15 mouse cellular contexts compared by ENCODE assay signal in genomic region chr12:79455061-79455847, GRCm38 (mm10).
A peak's percentile ranks its signal among the peaks of the same experiment; 100 is the strongest.
DNase-seq lines count a peak whose midpoint lies in the region; ATAC-seq and TF ChIP-seq lines count a peak whose summit lies in the region.
"Had no signal": no experiment of that assay in that cellular context is flagged by ENCODE, and none has a peak within 500 bp of the region (broad histone marks: within the 10 kb centered on the region; RNA-seq: fewer than 3 reads in every experiment).

No protein-coding gene starts in this region.

- 58% methylated on average over 12 of the region's 12 CpGs for WGBS in hindbrain, embryonic 10.5 days
- WGBS in hindbrain, postnatal 0 days = 39% methylated on average over 12 of the region's 12 CpGs
- 51% methylated on average over 12 of the region's 12 CpGs for WGBS in midbrain, embryonic 13.5 days
- WGBS in midbrain, embryonic 14.5 days = 58% methylated on average over 12 of the region's 12 CpGs
- 10% methylated on average over 12 of the region's 12 CpGs for WGBS in forebrain, embryonic 16.5 days
- WGBS in stomach, postnatal 0 days = 68% methylated on average over 12 of the region's 12 CpGs

- H3K9ac ChIP-seq in hindbrain, postnatal 0 days (replicated peaks; ENCODE audit: low read length) = no peak overlapping the region
- no peak overlapping the region for H3K9ac ChIP-seq in midbrain, embryonic 13.5 days (replicated peaks)
- H3K9ac ChIP-seq in midbrain, embryonic 14.5 days (replicated peaks; ENCODE audit: low read length) = no peak overlapping the region
- 0 out of 2 replicates have a peak overlapping the region, but pooled peaks have one; percentile 6 for H3K9ac ChIP-seq in forebrain, embryonic 16.5 days (replicated peaks; ENCODE audit: low read depth, low read length)
- H3K9ac ChIP-seq in stomach, postnatal 0 days (ENCODE audit: low read length) = no peak overlapping the region

- no peak for DNase-seq in hindbrain, embryonic 10.5 days (ENCODE audit: low spot score)
- DNase-seq in hindbrain, postnatal 0 days (ENCODE audit: low spot score) = no peak
- DNase-seq in midbrain, embryonic 14.5 days = no peak
- no peak for DNase-seq in stomach, postnatal 0 days (ENCODE audit: low spot score)
- no peak for DNase-seq in left cerebral cortex, adult 8-10 months (ENCODE audit: low spot score in 2 of 2)
- no peak for DNase-seq in layer of hippocampus, adult 11-12 months (ENCODE audit: low spot score)
- DNase-seq: cerebellum, adult 9-10 months; heart, adult 2 months; heart, postnatal 14 days; lung, adult 18-20 months; thymus, postnatal 25 days had no signal

- H3K4me2 ChIP-seq in hindbrain, postnatal 0 days (ENCODE audit: low read depth, low read length) = no peak overlapping the region
- no peak overlapping the region for H3K4me2 ChIP-seq in midbrain, embryonic 13.5 days (replicated peaks)
- no peak overlapping the region for H3K4me2 ChIP-seq in midbrain, embryonic 14.5 days (ENCODE audit: low read length)
- H3K4me2 ChIP-seq in forebrain, embryonic 16.5 days (ENCODE audit: low read length) = no peak overlapping the region
- no peak overlapping the region; the same call in 1 of the 2 replicates for H3K4me2 ChIP-seq in stomach, postnatal 0 days (replicated peaks; ENCODE audit: low read depth)

- H3K36me3 ChIP-seq in hindbrain, embryonic 10.5 days = no peaks in the 10 kb centered on the region
- H3K36me3 ChIP-seq in hindbrain, postnatal 0 days (ENCODE audit: insufficient read depth, low read length) = no peaks in the 10 kb centered on the region
- no peaks in the 10 kb centered on the region for H3K36me3 ChIP-seq in midbrain, embryonic 13.5 days
- H3K36me3 ChIP-seq in midbrain, embryonic 14.5 days (ENCODE audit: control insufficient read depth, insufficient read depth, low read length) = no peaks in the 10 kb centered on the region
- H3K36me3 ChIP-seq in forebrain, embryonic 16.5 days (ENCODE audit: control insufficient read depth, insufficient read depth) = no peaks in the 10 kb centered on the region
- no peaks in the 10 kb centered on the region for H3K36me3 ChIP-seq in stomach, postnatal 0 days (ENCODE audit: control insufficient read depth, insufficient read depth, low read length)

- peak overlapping the region; percentile 37 for H3K27ac ChIP-seq in hindbrain, embryonic 10.5 days
- H3K27ac ChIP-seq in hindbrain, postnatal 0 days = no peak overlapping the region
- H3K27ac ChIP-seq in midbrain, embryonic 13.5 days = no peak overlapping the region
- H3K27ac ChIP-seq in midbrain, embryonic 14.5 days (replicated peaks; ENCODE audit: low read depth, low read length) = no peak overlapping the region
- no peak overlapping the region for H3K27ac ChIP-seq in forebrain, embryonic 16.5 days (ENCODE audit: low read length)
- peak overlapping the region; percentile 46; the same call in 1 of the 2 replicates for H3K27ac ChIP-seq in stomach, postnatal 0 days (replicated peaks)
- H3K27ac ChIP-seq: heart, adult 2 months had no signal

- ATAC-seq in hindbrain, postnatal 0 days = no peak
- 0 out of 2 replicates have a peak, but pooled peaks have one; percentile 48 for ATAC-seq in midbrain, embryonic 13.5 days
- ATAC-seq in midbrain, embryonic 14.5 days (ENCODE audit: low FRiP score, low TSS enrichment) = no peak
- no peak for ATAC-seq in forebrain, embryonic 16.5 days
- ATAC-seq in stomach, postnatal 0 days (ENCODE audit: low FRiP score, low TSS enrichment) = no peak
- ATAC-seq: activated CD4-positive, CD25-positive, alpha-beta regulatory T cell, adult 4 months; intestine, embryonic 16.5 days had no signal

- no peak for TF ChIP-seq EP300 in stomach, postnatal 0 days (optimal IDR thresholded peaks at IDR 0.05)

- TF ChIP-seq CTCF in hindbrain, postnatal 0 days (IDR thresholded peaks at IDR 0.05; ENCODE audit: low read depth) = no peak
- TF ChIP-seq CTCF in stomach, postnatal 0 days (IDR thresholded peaks at IDR 0.05; ENCODE audit: low read depth) = no peak

- H3K27me3 ChIP-seq in hindbrain, embryonic 10.5 days (ENCODE audit: insufficient read depth, poor library complexity, severe bottlenecking) = no peaks in the 10 kb centered on the region
- H3K27me3 ChIP-seq in hindbrain, postnatal 0 days (ENCODE audit: insufficient read depth, low read length) = no peaks in the 10 kb centered on the region
- H3K27me3 ChIP-seq in midbrain, embryonic 13.5 days = no peaks in the 10 kb centered on the region
- no peaks in the 10 kb centered on the region for H3K27me3 ChIP-seq in midbrain, embryonic 14.5 days (ENCODE audit: control insufficient read depth, insufficient read depth, low read length)
- no peaks in the 10 kb centered on the region for H3K27me3 ChIP-seq in forebrain, embryonic 16.5 days (replicated peaks; ENCODE audit: control insufficient read depth, insufficient read depth, low read length)
- H3K27me3 ChIP-seq in stomach, postnatal 0 days (ENCODE audit: control insufficient read depth, insufficient read depth, low read length) = no peaks in the 10 kb centered on the region

- no peaks in the 10 kb centered on the region for H3K9me3 ChIP-seq in hindbrain, embryonic 10.5 days
- no peaks in the 10 kb centered on the region for H3K9me3 ChIP-seq in hindbrain, postnatal 0 days (ENCODE audit: low read length)
- H3K9me3 ChIP-seq in midbrain, embryonic 13.5 days = no peaks in the 10 kb centered on the region
- H3K9me3 ChIP-seq in midbrain, embryonic 14.5 days (ENCODE audit: control insufficient read depth, low read length) = no peaks in the 10 kb centered on the region
- H3K9me3 ChIP-seq in forebrain, embryonic 16.5 days (ENCODE audit: control insufficient read depth, low read length) = no peaks in the 10 kb centered on the region
- H3K9me3 ChIP-seq in stomach, postnatal 0 days (ENCODE audit: control insufficient read depth, low read length) = no peaks in the 10 kb centered on the region

- no peak overlapping the region for H3K4me3 ChIP-seq in hindbrain, embryonic 10.5 days
- no peak overlapping the region for H3K4me3 ChIP-seq in hindbrain, postnatal 0 days (ENCODE audit: low read length)
- no peak overlapping the region for H3K4me3 ChIP-seq in midbrain, embryonic 13.5 days (replicated peaks)
- no peak overlapping the region for H3K4me3 ChIP-seq in midbrain, embryonic 14.5 days (replicated peaks; ENCODE audit: low read depth, low read length)
- no peak overlapping the region for H3K4me3 ChIP-seq in forebrain, embryonic 16.5 days (replicated peaks; ENCODE audit: low read length)
- H3K4me3 ChIP-seq in stomach, postnatal 0 days (ENCODE audit: low read depth, low read length) = no peak overlapping the region
- H3K4me3 ChIP-seq: heart, adult 2 months had no signal

- H3K4me1 ChIP-seq in hindbrain, embryonic 10.5 days (replicated peaks) = peaks cover 19% of the 10 kb centered on the region
- no peaks in the 10 kb centered on the region for H3K4me1 ChIP-seq in hindbrain, postnatal 0 days (ENCODE audit: insufficient read depth, low read length)
- H3K4me1 ChIP-seq in midbrain, embryonic 13.5 days (replicated peaks) = 0 out of 2 replicates have a peak, but pooled peaks cover 6% of the 10 kb centered on the region
- no peaks in the 10 kb centered on the region for H3K4me1 ChIP-seq in midbrain, embryonic 14.5 days (ENCODE audit: control insufficient read depth, insufficient read depth, low read length)
- H3K4me1 ChIP-seq in forebrain, embryonic 16.5 days (replicated peaks; ENCODE audit: control insufficient read depth, insufficient read depth, low read length) = peaks cover 12% of the 10 kb centered on the region
- H3K4me1 ChIP-seq in stomach, postnatal 0 days (replicated peaks; ENCODE audit: control insufficient read depth, insufficient read depth) = no peaks in the 10 kb centered on the region

Comparison
In these comparisons a context has a peak if more than half of its experiments do, and no peak if none do; other contexts are left out.
1. H3K27ac ChIP-seq: peak in hindbrain, embryonic 10.5 days (single experiment) and stomach, postnatal 0 days (single experiment); none in hindbrain, postnatal 0 days (single experiment), midbrain, embryonic 13.5 days (single experiment), midbrain, embryonic 14.5 days (single experiment) and forebrain, embryonic 16.5 days (single experiment).